Mouse (Mus musculus) CH12.LX (cell line): ENCODE measurements around the gene Akap8. TPM values are rescaled to one million over a fixed set of nuclear protein-coding genes. Genes with fewer than 3 reads are reported as not detected.
A peak's percentile ranks its signal among the peaks of the same experiment; 100 is the strongest.

Source experiments
- DNase-seq: peaks from one replicate; pipeline ENCODE4 v3.0.0-alpha.2; 2013; ENCODE audit errors: extremely low read depth
- H3K27ac ChIP-seq: 2 replicates; pipeline ENCODE4 v1.5.1; 2012; ENCODE audit warnings: low read depth, mild to moderate bottlenecking, control low read depth, moderate library complexity; ENCODE audit not compliant: insufficient read depth
- H3K27me3 ChIP-seq: replicated peaks from 2 replicates; pipeline ENCODE3; 2012; ENCODE audit warnings: inconsistent platforms
- H3K36me3 ChIP-seq, 2 experiments: replicated peaks in 1 of 2; 2 replicates each; pipeline versions ENCODE3 to v1.6.1; 2012; ENCODE audit warnings: inconsistent platforms in 1 of 2, low read length in 1 of 2, mild to moderate bottlenecking in 1 of 2, mixed read lengths in 1 of 2, moderate library complexity in 1 of 2; ENCODE audit not compliant: control insufficient read depth in 1 of 2, insufficient read depth in 1 of 2
- H3K4me1 ChIP-seq, 2 experiments: 2 replicates each; pipeline ENCODE4 v1.6.1; 2012; ENCODE audit warnings: inconsistent platforms in 1 of 2, moderate library complexity in 1 of 2; ENCODE audit not compliant: insufficient read depth in 2 of 2, control insufficient read depth in 1 of 2
- H3K4me2 ChIP-seq: 2 replicates; pipeline ENCODE4 v1.6.1; 2012; ENCODE audit warnings: low read depth, mild to moderate bottlenecking, control low read depth; ENCODE audit not compliant: poor library complexity, insufficient read depth, severe bottlenecking
- H3K4me3 ChIP-seq, 3 experiments: fragments of 150-350 bp in 1 of 3; sonication (generic) in 1 of 3; replicated peaks in 1 of 3; 2 replicates each; pipeline versions ENCODE3 to v1.5.1; 2011 to 2012; ENCODE audit warnings: low read depth in 2 of 3, low read length in 2 of 3, mild to moderate bottlenecking in 2 of 3, moderate library complexity in 2 of 3, control low read depth in 1 of 3, improper control_type of control experiment in 1 of 3, inconsistent platforms in 1 of 3, mixed read lengths in 1 of 3; ENCODE audit not compliant: poor library complexity in 1 of 3
- H3K79me2 ChIP-seq: replicated peaks from 2 replicates; pipeline ENCODE4 v1.6.1; 2012; ENCODE audit warnings: mild to moderate bottlenecking, moderate library complexity; ENCODE audit not compliant: control insufficient read depth, poor library complexity, insufficient read depth, severe bottlenecking; ENCODE audit errors: extremely low read depth
- H3K9ac ChIP-seq: 2 replicates; pipeline ENCODE4 v1.6.1; 2012; ENCODE audit warnings: low read depth, mild to moderate bottlenecking, control low read depth, moderate library complexity; ENCODE audit not compliant: insufficient read depth
- H3K9me3 ChIP-seq: replicated peaks from 2 replicates; pipeline ENCODE3; 2012; ENCODE audit warnings: low read length, inconsistent platforms, mixed read lengths
- BHLHE40 ChIP-seq: IDR thresholded peaks from 2 replicates; pipeline ENCODE4 v1.6.1; 2011; ENCODE audit warnings: mild to moderate bottlenecking, low read depth, low read length, improper control_type of control experiment
- CHD2 ChIP-seq: IDR thresholded peaks from 2 replicates; pipeline ENCODE4 v1.6.1; 2011; ENCODE audit warnings: low read length, improper control_type of control experiment
- CTCF ChIP-seq, 2 experiments: IDR thresholded peaks in 1 of 2; conservative IDR thresholded peaks in 1 of 2; 2 replicates each; pipeline ENCODE4 v1.5.1; 2011 to 2012; ENCODE audit warnings: low read depth in 2 of 2, low read length in 2 of 2, improper control_type of control experiment in 1 of 2, inconsistent platforms in 1 of 2, mild to moderate bottlenecking in 1 of 2, moderate library complexity in 1 of 2
- E2F4 ChIP-seq: IDR thresholded peaks from 2 replicates; pipeline ENCODE4 v1.6.1; 2011; ENCODE audit warnings: low read depth, low read length, improper control_type of control experiment; ENCODE audit not compliant: insufficient replicate concordance
- ELF1 ChIP-seq: IDR thresholded peaks from 2 replicates; pipeline ENCODE4 v1.6.1; 2014; ENCODE audit warnings: low read depth, mild to moderate bottlenecking, inconsistent platforms, low read length, improper control_type of control experiment
- ETS1 ChIP-seq: conservative IDR thresholded peaks from 2 replicates; pipeline ENCODE4 v1.6.1; 2012; ENCODE audit warnings: low read depth, mild to moderate bottlenecking, inconsistent platforms, low read length, improper control_type of control experiment, moderate library complexity
- GABPA ChIP-seq: IDR thresholded peaks from 2 replicates; pipeline ENCODE4 v1.6.1; 2012; ENCODE audit warnings: low read depth, low read length, improper control_type of control experiment, inconsistent platforms; ENCODE audit not compliant: insufficient replicate concordance
- HCFC1 ChIP-seq: IDR thresholded peaks from 2 replicates; pipeline ENCODE4 v1.6.1; 2012; ENCODE audit warnings: low read depth, mild to moderate bottlenecking, inconsistent platforms, low read length, improper control_type of control experiment
- IRF4 ChIP-seq: IDR thresholded peaks from 2 replicates; pipeline ENCODE4 v1.6.1; 2014; ENCODE audit warnings: low read depth, mild to moderate bottlenecking, inconsistent platforms, low read length, improper control_type of control experiment
- JUN ChIP-seq: IDR thresholded peaks from 2 replicates; pipeline ENCODE4 v1.6.1; 2011; ENCODE audit warnings: low read depth, mild to moderate bottlenecking, low read length, improper control_type of control experiment, moderate library complexity; ENCODE audit not compliant: insufficient read depth
- JUND ChIP-seq: conservative IDR thresholded peaks from 2 replicates; pipeline ENCODE4 v1.6.1; 2011; ENCODE audit warnings: low read depth, low read length, improper control_type of control experiment
- KAT2A ChIP-seq: IDR thresholded peaks from 2 replicates; pipeline ENCODE4 v1.6.1; 2012; ENCODE audit warnings: low read length, improper control_type of control experiment, inconsistent platforms; ENCODE audit not compliant: insufficient replicate concordance
- MAFK ChIP-seq: IDR thresholded peaks from 2 replicates; pipeline ENCODE4 v1.6.1; 2011; ENCODE audit warnings: low read length, improper control_type of control experiment; ENCODE audit not compliant: insufficient replicate concordance
- MAX ChIP-seq: IDR thresholded peaks from 2 replicates; pipeline ENCODE4 v1.6.1; 2011; ENCODE audit warnings: low read length, improper control_type of control experiment
- MAZ ChIP-seq: IDR thresholded peaks from 2 replicates; pipeline ENCODE4 v1.6.1; 2012; ENCODE audit warnings: low read depth, mild to moderate bottlenecking, inconsistent platforms, low read length, improper control_type of control experiment, moderate library complexity
- MEF2A ChIP-seq: IDR thresholded peaks from 2 replicates; pipeline ENCODE4 v1.6.1; 2014; ENCODE audit warnings: low read depth, mild to moderate bottlenecking, inconsistent platforms, low read length, improper control_type of control experiment, borderline replicate concordance
- MXI1 ChIP-seq: IDR thresholded peaks from 2 replicates; pipeline ENCODE4 v1.6.1; 2011; ENCODE audit warnings: mild to moderate bottlenecking, low read depth, low read length, improper control_type of control experiment
- MYC ChIP-seq: IDR thresholded peaks from 2 replicates; pipeline ENCODE4 v1.6.1; 2011; ENCODE audit warnings: low read depth, mild to moderate bottlenecking, improper control_type of control experiment, low read length
- NELFE ChIP-seq: IDR thresholded peaks from 2 replicates; pipeline ENCODE4 v1.6.1; 2011; ENCODE audit warnings: low read depth, low read length, improper control_type of control experiment
- NRF1 ChIP-seq: IDR thresholded peaks from 2 replicates; pipeline ENCODE4 v1.6.1; 2014; ENCODE audit warnings: low read depth, mild to moderate bottlenecking, inconsistent platforms, low read length, improper control_type of control experiment, moderate library complexity
- PAX5 ChIP-seq: IDR thresholded peaks from 2 replicates; pipeline ENCODE4 v1.6.1; 2012; ENCODE audit warnings: low read length, inconsistent platforms, mixed read lengths
- POLR2A ChIP-seq: IDR thresholded peaks from 2 replicates; pipeline ENCODE4 v1.6.1; 2011; ENCODE audit warnings: low read depth, mild to moderate bottlenecking, improper control_type of control experiment, low read length
- POLR2AphosphoS2 ChIP-seq: IDR thresholded peaks from 2 replicates; pipeline ENCODE4 v1.6.1; 2011; ENCODE audit warnings: low read depth, low read length, improper control_type of control experiment
- RAD21 ChIP-seq: IDR thresholded peaks from 2 replicates; pipeline ENCODE4 v1.6.1; 2011; ENCODE audit warnings: low read depth, mild to moderate bottlenecking, low read length, improper control_type of control experiment, moderate library complexity
- SIN3A ChIP-seq: IDR thresholded peaks from 2 replicates; pipeline ENCODE4 v1.6.1; 2012; ENCODE audit warnings: low read length, improper control_type of control experiment, inconsistent platforms
- SMC3 ChIP-seq: IDR thresholded peaks from 2 replicates; pipeline ENCODE4 v1.6.1; 2011; ENCODE audit warnings: low read depth, low read length, improper control_type of control experiment
- TBP ChIP-seq: conservative IDR thresholded peaks from 2 replicates; pipeline ENCODE4 v1.6.1; 2011; ENCODE audit warnings: low read depth, low read length, improper control_type of control experiment
- TCF12 ChIP-seq: IDR thresholded peaks from 2 replicates; pipeline ENCODE4 v1.6.1; 2014; ENCODE audit warnings: low read depth, mild to moderate bottlenecking, inconsistent platforms, low read length, improper control_type of control experiment
- UBTF ChIP-seq: IDR thresholded peaks from 2 replicates; pipeline ENCODE4 v1.6.1; 2012; ENCODE audit warnings: low read depth, mild to moderate bottlenecking, inconsistent platforms, low read length, improper control_type of control experiment, moderate library complexity
- ZKSCAN1 ChIP-seq: IDR thresholded peaks from 2 replicates; pipeline ENCODE4 v1.6.1; 2012; ENCODE audit warnings: low read depth, inconsistent platforms, low read length, improper control_type of control experiment, borderline replicate concordance
- ZMIZ1 ChIP-seq: IDR thresholded peaks from 2 replicates; pipeline ENCODE4 v1.6.1; 2012; ENCODE audit warnings: low read depth, mild to moderate bottlenecking, inconsistent platforms, low read length, improper control_type of control experiment
- dilution Hi-C: fragments of 300-500 bp; cut with MboI; formaldehyde crosslinking; loops from 2 replicates; pipeline ENCODE4 v1.14.3; 2020; ENCODE audit warnings: low sequenced_read_pairs; ENCODE audit not compliant: extremely low pct_unique_long_range_greater_than_20kb, extremely low pct_ligation_motif_present
- in situ Hi-C: fragments of 300-500 bp; cut with MboI; formaldehyde crosslinking; loops from 3 replicates; pipeline ENCODE4 v1.14.3; 2019; ENCODE audit warnings: low sequenced_read_pairs, low pct_ligation_motif_present, low pct_unique_long_range_greater_than_20kb, mixed read lengths
- polyA plus RNA-seq: library from polyadenylated mRNA; unstranded; fragments of >175 nt; gene quantifications from 2 replicates; pipeline ENCODE4 v1.2.1, GENCODE M21; 2012; ENCODE audit warnings: low read depth; ENCODE audit not compliant: insufficient read length
- total RNA-seq, 2 experiments: library from RNA; depleted of rRNA; stranded (reverse); fragments of 300-350 nt in 1 of 2; fragments of >200 nt in 1 of 2; gene quantifications; 2 replicates each; pipeline ENCODE4 v1.2.3; 2012 to 2014

Akap8 gene
- total and polyA plus RNA-seq, 3 experiments = 62.5 to 146 (median 75.2) TPM

GRCm38 (mm10) chr17:32350382-32350983 is 29.4 kb upstream of the Akap8 start, which contains the start of gene Akap8l:
Akap8l (minus strand) TSS chr17:32350607.
- H3K9me3 ChIP-seq = no peaks in the 10 kb centered on the region
- peak within 1 kb of the TSS; percentile 65 to 97 (median 86) for H3K4me3 ChIP-seq
- H3K27ac ChIP-seq = peak within 1 kb of the TSS; percentile 80
- in situ Hi-C loops (no loop called here), dilution Hi-C loops (no loop called here)
- H3K4me1 ChIP-seq = peaks cover 0 to 26% of the 10 kb centered on the region in 2 experiments; a peak in 2 of 4 replicates
- H3K4me2 ChIP-seq = peak within 1 kb of the TSS; percentile 94
- no peak for TF ChIP-seq MEF2A
- TF ChIP-seq PAX5 = no peak
- TF ChIP-seq ELF1 = peak; percentile 10; the same call in 1 of the 2 replicates
- no peak for TF ChIP-seq RAD21
- TF ChIP-seq GABPA = no peak
- TF ChIP-seq POLR2AphosphoS2 = peak; percentile 73; the same call in 1 of the 2 replicates
- 0 out of 2 replicates have a peak, but pooled peaks have one; percentile 1 for TF ChIP-seq MAZ
- peak; percentile 73 for TF ChIP-seq TCF12
- peak; percentile 94 for TF ChIP-seq MXI1
- TF ChIP-seq NELFE = peak; percentile 88
- TF ChIP-seq MAX = peak; percentile 53; the same call in 1 of the 2 replicates
- no peak for TF ChIP-seq CTCF (conservative IDR thresholded peaks at IDR 0.05 in 1 of 2, IDR thresholded peaks at IDR 0.05 in 1 of 2; ENCODE audit: low read depth in 2 of 2, low read length in 2 of 2)
- peak; percentile 66; the same call in 1 of the 2 replicates for TF ChIP-seq ZMIZ1
- peak; percentile 36; the same call in 1 of the 2 replicates for TF ChIP-seq MYC
- TF ChIP-seq KAT2A = no peak
- peak; percentile 55; the same call in 1 of the 2 replicates for TF ChIP-seq IRF4
- peak; percentile 48; the same call in 1 of the 2 replicates for TF ChIP-seq NRF1
- peak; percentile 57 for TF ChIP-seq HCFC1
- no peak for TF ChIP-seq ETS1
- peak; percentile 88 for TF ChIP-seq TBP
- TF ChIP-seq UBTF = no peak
- TF ChIP-seq CHD2 = peak; percentile 97
- 0 out of 2 replicates have a peak, but pooled peaks have one; percentile 28 for TF ChIP-seq E2F4
- TF ChIP-seq POLR2A = peak; percentile 89
- no peak for TF ChIP-seq JUND
- TF ChIP-seq MAFK = no peak
- TF ChIP-seq BHLHE40 = no peak
- TF ChIP-seq ZKSCAN1 = no peak
- TF ChIP-seq SMC3 = no peak
- no peak for TF ChIP-seq JUN
- TF ChIP-seq SIN3A = peak; percentile 90
- TF ChIP-seq, all 38 proteins: peak for 17
- no peaks in the 10 kb centered on the region for H3K27me3 ChIP-seq
- DNase-seq = peak; percentile 99
- peak within 1 kb of the TSS; percentile 97 for H3K9ac ChIP-seq
- peaks cover 12 to 37% of the 10 kb centered on the region in 2 experiments for H3K36me3 ChIP-seq
- peaks cover 36% of the 10 kb centered on the region for H3K79me2 ChIP-seq
